Mouse (Mus musculus) cortical plate, adult 2 months (tissue): ENCODE measurements at regions not wholly inside any gene's neighbourhood (a gene's known extent, or its start where the extent isn't known, plus 50 kb on each side); places are given as distances from the start of the nearest gene placed in this dataset.

Experiments used
- CTCF ChIP-seq: fragments of 200-500 bp; IDR thresholded peaks from 2 replicates; pipeline ENCODE4 v1.5.1; 2011; ENCODE audit warnings: mild to moderate bottlenecking, control low read depth, low read length; ENCODE audit not compliant: insufficient read depth; ENCODE audit errors: extremely low read depth
- POLR2A ChIP-seq: fragments of 200-500 bp; IDR thresholded peaks from 2 replicates; pipeline ENCODE4 v1.6.1; 2011; ENCODE audit warnings: mild to moderate bottlenecking, low read length, control low read depth; ENCODE audit not compliant: insufficient read depth; ENCODE audit errors: extremely low read depth

GRCm38 (mm10) chr16:92965651-92966050, 139.7 kb upstream of the Runx1 start:
- TF ChIP-seq POLR2A (no peak), CTCF (no peak)
